Mouse (Mus musculus) heart, adult 8-10 months (tissue): ENCODE measurements around the gene Drc7. TPM values are rescaled to one million over a fixed set of nuclear protein-coding genes. Genes with fewer than 3 reads are reported as not detected.

Source experiments
- total RNA-seq, 4 experiments: library from RNA; stranded (reverse); gene quantifications; 2 replicates each; pipeline ENCODE4 v1.2.4; 2022

The Drc7 gene
- total RNA-seq, 4 experiments from 2014 or later = not detected

Other genes starting within 250 kb of the Drc7 start
- not detected for gene Ccl17, start 244.7 kb upstream of the Drc7 start, total RNA-seq
- 100 to 1,000 TPM; 675 to 794 (median 735) TPM for gene Coq9, start 216.8 kb upstream of the Drc7 start, total RNA-seq
- gene Ciapin1, start 216.7 kb upstream of the Drc7 start, total RNA-seq = 10 to 100 TPM; 72.2 to 85.6 (median 78.5) TPM
- 10 to 100 TPM; 65.4 to 71.4 (median 68.7) TPM for gene Polr2c, start 197.7 kb upstream of the Drc7 start, total RNA-seq
- gene Dok4, start 178.8 kb upstream of the Drc7 start, total RNA-seq = 10 to 100 TPM in 3 of 4 experiments, 1 to 10 TPM in 1; 9.2 to 15.2 (median 14.8) TPM
- 1 to 10 TPM; 3.0 to 5.7 (median 4.4) TPM for gene Ccdc102a, start 137.0 kb upstream of the Drc7 start, total RNA-seq
- under 1 TPM in 1 of 4 experiments, not detected in 3; 0.57 TPM for gene Adgrg5, start 131.4 kb upstream of the Drc7 start, total RNA-seq
- gene Adgrg1, start 80.4 kb upstream of the Drc7 start, total RNA-seq = 10 to 100 TPM; 41.3 to 63.6 (median 51.8) TPM
- 1 to 10 TPM in 3 of 4 experiments, under 1 TPM in 1; 0.75 to 1.3 (median 1.2) TPM for gene Adgrg3, start 37.4 kb upstream of the Drc7 start, total RNA-seq
- 1 to 10 TPM; 5.4 to 7.2 (median 7.1) TPM for gene Katnb1, start 26.1 kb downstream of the Drc7 start, total RNA-seq
- gene Kifc3, start 147.7 kb downstream of the Drc7 start, total RNA-seq = 10 to 100 TPM; 79.2 to 89.7 (median 83.6) TPM